Mouse (Mus musculus): ENCODE measurements around the gene Flnc. TPM values are rescaled to one million over a fixed set of nuclear protein-coding genes. Genes with fewer than 3 reads are reported as not detected.
"Not testable (repeated sequence)": the region's sequence is repeated elsewhere in the genome, so short reads cannot be mapped to it uniquely, and the experiment has no call there.

The Flnc gene
- 1.8 and 2.5 TPM in 2 replicates for polyA plus RNA-seq (2014; fragmentation: Nextera tagmentation; extraction: Ambion mirVana)

DNA sequence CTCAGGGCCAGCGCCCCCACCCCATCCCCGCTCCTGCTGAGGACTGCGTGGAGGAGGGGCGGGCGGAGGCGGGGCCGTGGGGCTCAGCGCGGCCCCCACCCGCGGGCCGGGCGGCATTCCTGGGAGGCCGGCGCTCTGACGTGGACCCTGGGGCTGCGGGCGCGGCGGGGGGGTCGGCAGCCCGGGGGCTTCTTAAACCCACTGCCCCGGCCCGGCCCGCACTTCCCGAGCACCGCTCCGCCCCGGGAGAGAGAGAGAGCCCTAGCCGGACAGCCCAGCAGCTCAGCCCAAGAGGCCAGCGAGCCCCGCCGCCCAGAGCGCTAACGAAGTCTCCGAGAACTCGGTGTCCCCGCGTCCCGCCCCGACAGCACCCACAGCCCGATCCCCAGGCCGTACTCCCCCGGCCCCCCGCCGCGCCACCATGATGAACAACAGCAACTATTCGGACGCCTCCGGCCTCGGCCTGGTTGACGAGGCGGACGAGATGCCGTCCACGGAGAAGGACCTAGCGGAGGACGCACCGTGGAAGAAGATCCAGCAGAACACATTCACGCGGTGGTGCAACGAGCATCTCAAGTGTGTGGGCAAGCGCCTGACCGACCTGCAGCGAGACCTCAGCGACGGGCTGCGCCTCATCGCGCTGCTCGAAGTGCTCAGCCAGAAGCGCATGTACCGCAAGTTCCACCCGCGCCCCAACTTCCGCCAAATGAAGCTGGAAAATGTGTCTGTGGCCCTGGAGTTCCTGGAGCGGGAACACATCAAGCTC is at the start of gene Flnc:
TSS of gene Flnc (plus strand) at position 219 of the 766 bp plus-strand sequence.
- H3K4me2 ChIP-seq, result peak within 1 kb of the TSS; percentile 74
- peaks cover 34% of the 10 kb centered on the region for H3K4me1 ChIP-seq (ENCODE audit: control insufficient read depth, insufficient read depth, low read length)
- H3K9ac ChIP-seq (ENCODE audit: low read length), result peak within 1 kb of the TSS; percentile 53
- ATAC-seq (ENCODE audit: low FRiP score), result peak; percentile 22
- H3K27me3 ChIP-seq (ENCODE audit: control insufficient read depth, insufficient read depth, low read length), result peaks cover 34% of the 10 kb centered on the region
- WGBS, result under 1% methylated on average over 69 of the region's 77 CpGs
- peak within 1 kb of the TSS; percentile 44 for H3K4me3 ChIP-seq (ENCODE audit: low read depth, low read length)
- no peak within 1 kb of the TSS for H3K27ac ChIP-seq (ENCODE audit: low read depth, low read length)
- peak; percentile 94 for DNase-seq (ENCODE audit: low spot score, missing footprints)
- no peaks in the 10 kb centered on the region for H3K9me3 ChIP-seq (ENCODE audit: control insufficient read depth, low read length)
- H3K36me3 ChIP-seq (ENCODE audit: control insufficient read depth, insufficient read depth, low read length), result no peaks in the 10 kb centered on the region

DNA sequence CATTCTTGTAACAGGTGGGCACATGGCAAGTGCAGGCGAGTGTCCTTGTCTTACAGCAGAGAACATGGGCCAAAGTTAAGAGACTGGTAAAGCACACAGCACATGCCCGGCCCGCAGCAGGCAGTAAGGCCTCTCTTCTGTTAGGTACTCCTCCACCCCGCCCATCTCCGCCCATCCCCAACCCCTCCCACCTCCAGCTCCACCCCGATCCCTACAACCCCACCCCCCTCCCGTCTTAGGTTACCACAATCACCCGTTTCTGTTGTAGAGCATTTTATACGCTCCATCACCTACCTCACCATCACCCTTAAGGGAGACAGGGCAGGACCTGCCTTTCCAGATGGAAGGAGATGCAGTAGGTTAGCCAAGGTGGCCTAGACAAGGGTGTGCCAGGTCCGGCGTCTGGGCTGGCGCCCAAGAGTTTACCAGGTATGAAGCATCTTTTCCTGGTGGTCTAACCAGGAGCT is 45.0 kb upstream of the Flnc start, which contains the start of gene Opn1sw:
TSS of gene Opn1sw (minus strand) at position 417 of the 467 bp plus-strand sequence.
- H3K27me3 ChIP-seq (ENCODE audit: control insufficient read depth, insufficient read depth, low read length), result 0 out of 2 replicates have a peak, but pooled peaks cover 2% of the 10 kb centered on the region
- no peak within 1 kb of the TSS for H3K4me3 ChIP-seq (ENCODE audit: low read depth, low read length)
- 0 out of 2 replicates have a peak, but pooled peaks cover 4% of the 10 kb centered on the region for H3K4me1 ChIP-seq (ENCODE audit: control insufficient read depth, insufficient read depth, low read length)
- 3% methylated on average over 12 of the region's 12 CpGs for WGBS
- H3K4me2 ChIP-seq, result 0 out of 2 replicates have a peak within 1 kb of the TSS, but pooled peaks have one; percentile 13
- H3K9me3 ChIP-seq (ENCODE audit: control insufficient read depth, low read length), result no peaks in the 10 kb centered on the region
- ATAC-seq (ENCODE audit: low FRiP score), result no peak
- no peak for DNase-seq (ENCODE audit: low spot score, missing footprints)
- H3K36me3 ChIP-seq (ENCODE audit: control insufficient read depth, insufficient read depth, low read length), result no peaks in the 10 kb centered on the region
- H3K27ac ChIP-seq (ENCODE audit: low read depth, low read length), result no peak within 1 kb of the TSS
- H3K9ac ChIP-seq (ENCODE audit: low read length), result no peak within 1 kb of the TSS

DNA sequence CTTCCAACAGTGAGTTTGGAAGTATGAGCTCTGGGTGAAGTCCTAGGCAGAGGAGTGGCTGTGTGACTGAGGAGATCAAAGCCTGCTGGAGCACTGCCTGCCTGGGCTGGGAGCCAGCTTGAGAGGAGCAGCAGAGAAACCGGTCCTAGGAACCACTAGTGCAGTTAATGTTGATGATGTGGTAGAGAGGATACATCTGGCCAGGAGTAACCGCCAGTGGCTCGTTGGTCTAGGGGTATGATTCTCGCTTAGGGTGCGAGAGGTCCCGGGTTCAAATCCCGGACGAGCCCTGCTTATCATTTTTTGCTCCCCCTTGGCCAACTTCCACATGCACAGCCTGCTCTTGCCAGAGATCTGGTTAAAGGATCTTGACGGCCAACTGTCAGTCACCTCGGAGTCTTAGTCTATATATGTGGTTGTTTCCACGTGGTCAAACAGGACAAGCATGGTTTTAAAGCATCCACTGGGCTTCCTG is 44.4 kb upstream of the Flnc start:
- ATAC-seq (ENCODE audit: low FRiP score) (no peak), DNase-seq (ENCODE audit: low spot score, missing footprints) (no peak)
- Histone ChIP-seq H3K4me1 (ENCODE audit: control insufficient read depth, insufficient read depth, low read length) (0 out of 2 replicates have a peak, but pooled peaks cover 4% of the 10 kb centered on the region), H3K9me3 (ENCODE audit: control insufficient read depth, low read length) (no peaks in the 10 kb centered on the region), H3K27ac (ENCODE audit: low read depth, low read length) (no peak overlapping the region), H3K4me2 (0 out of 2 replicates have a peak overlapping the region, but pooled peaks have one; percentile 13), H3K4me3 (ENCODE audit: low read depth, low read length) (no peak overlapping the region), H3K9ac (ENCODE audit: low read length) (no peak overlapping the region), H3K36me3 (ENCODE audit: control insufficient read depth, insufficient read depth, low read length) (no peaks in the 10 kb centered on the region), H3K27me3 (ENCODE audit: control insufficient read depth, insufficient read depth, low read length) (0 out of 2 replicates have a peak, but pooled peaks cover 2% of the 10 kb centered on the region)
- WGBS, result 15% methylated on average over 11 of the region's 11 CpGs

DNA sequence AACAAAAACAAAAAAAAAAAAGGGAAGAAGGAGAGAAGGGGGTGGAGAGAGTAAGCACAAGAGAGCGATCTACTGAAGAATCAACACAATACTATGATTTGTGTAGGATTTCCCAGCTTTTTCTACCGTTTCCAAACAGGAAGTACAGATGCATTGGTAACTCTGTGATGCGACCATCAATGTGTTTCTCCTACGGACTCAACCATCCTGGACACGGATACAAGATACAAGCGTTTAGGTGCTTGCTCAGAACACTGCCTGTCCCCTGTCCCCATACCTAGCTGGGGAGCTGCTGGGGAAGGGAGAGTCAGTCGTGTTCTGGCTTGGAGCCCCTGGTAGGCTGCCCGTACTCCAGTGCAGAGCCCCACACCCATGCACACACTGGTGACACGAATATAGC is 43.6 kb upstream of the Flnc start:
- no peak for DNase-seq (ENCODE audit: low spot score, missing footprints)
- no peaks in the 10 kb centered on the region for H3K36me3 ChIP-seq (ENCODE audit: control insufficient read depth, insufficient read depth, low read length)
- no peak overlapping the region for H3K4me3 ChIP-seq (ENCODE audit: low read depth, low read length)
- ATAC-seq (ENCODE audit: low FRiP score), result no peak
- 0 out of 2 replicates have a peak, but pooled peaks cover 2% of the 10 kb centered on the region for H3K27me3 ChIP-seq (ENCODE audit: control insufficient read depth, insufficient read depth, low read length)
- H3K27ac ChIP-seq (ENCODE audit: low read depth, low read length), result no peak overlapping the region
- 56% methylated on average over 9 of the region's 9 CpGs for WGBS
- H3K9me3 ChIP-seq (ENCODE audit: control insufficient read depth, low read length), result no peaks in the 10 kb centered on the region
- no peak overlapping the region for H3K4me2 ChIP-seq
- 0 out of 2 replicates have a peak, but pooled peaks cover 4% of the 10 kb centered on the region for H3K4me1 ChIP-seq (ENCODE audit: control insufficient read depth, insufficient read depth, low read length)
- no peak overlapping the region for H3K9ac ChIP-seq (ENCODE audit: low read length)

DNA sequence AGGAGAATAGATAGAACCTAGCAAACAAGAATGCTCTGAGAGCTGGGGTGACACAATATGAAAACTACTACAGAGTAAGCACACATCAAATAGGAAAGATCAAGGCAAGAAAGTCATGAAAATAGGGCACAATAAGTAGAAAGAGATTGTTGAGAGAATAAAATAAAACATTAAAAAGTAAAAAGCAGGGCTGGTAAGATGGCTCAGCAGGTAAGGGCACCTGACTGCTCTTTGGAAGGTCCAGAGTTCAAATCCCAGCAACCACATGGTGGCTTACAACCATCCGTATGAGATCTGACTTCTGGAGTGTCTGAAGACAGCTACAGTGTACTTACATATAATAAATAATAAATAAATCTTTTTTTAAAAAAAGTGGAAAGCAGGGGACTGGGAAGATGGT is 42.6 kb upstream of the Flnc start:
- not testable (repeated sequence) for DNase-seq (ENCODE audit: low spot score, missing footprints); H3K4me3 ChIP-seq (ENCODE audit: low read depth, low read length); H3K9ac ChIP-seq (ENCODE audit: low read length); ATAC-seq (ENCODE audit: low FRiP score); H3K27me3 ChIP-seq (ENCODE audit: control insufficient read depth, insufficient read depth, low read length); H3K36me3 ChIP-seq (ENCODE audit: control insufficient read depth, insufficient read depth, low read length); H3K9me3 ChIP-seq (ENCODE audit: control insufficient read depth, low read length); H3K27ac ChIP-seq (ENCODE audit: low read depth, low read length); H3K4me2 ChIP-seq; H3K4me1 ChIP-seq (ENCODE audit: control insufficient read depth, insufficient read depth, low read length)
- 93% methylated on average over 1 of the region's 1 CpGs for WGBS

DNA sequence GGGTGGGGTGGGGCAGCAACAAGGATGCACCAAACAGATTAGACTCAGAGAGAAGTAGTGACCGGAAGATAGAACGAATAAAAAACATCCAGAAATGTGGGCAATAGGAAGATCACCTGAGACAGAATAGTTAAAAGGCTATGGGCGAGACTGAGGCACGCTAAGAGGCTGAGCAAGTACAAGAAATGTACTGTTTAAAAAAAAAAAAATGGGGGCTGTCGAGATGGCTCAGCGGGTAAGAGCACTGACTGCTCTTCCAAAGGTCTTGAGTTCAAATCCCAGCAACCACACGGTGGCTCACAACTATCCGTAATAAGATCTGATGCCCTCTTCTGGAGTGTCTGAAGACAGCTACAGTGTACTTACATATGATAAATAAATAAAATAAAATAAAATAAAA is 41.8 kb upstream of the Flnc start:
- not testable (repeated sequence) for H3K36me3 ChIP-seq (ENCODE audit: control insufficient read depth, insufficient read depth, low read length); H3K27me3 ChIP-seq (ENCODE audit: control insufficient read depth, insufficient read depth, low read length)
- 82% methylated on average over 8 of the region's 8 CpGs for WGBS

DNA sequence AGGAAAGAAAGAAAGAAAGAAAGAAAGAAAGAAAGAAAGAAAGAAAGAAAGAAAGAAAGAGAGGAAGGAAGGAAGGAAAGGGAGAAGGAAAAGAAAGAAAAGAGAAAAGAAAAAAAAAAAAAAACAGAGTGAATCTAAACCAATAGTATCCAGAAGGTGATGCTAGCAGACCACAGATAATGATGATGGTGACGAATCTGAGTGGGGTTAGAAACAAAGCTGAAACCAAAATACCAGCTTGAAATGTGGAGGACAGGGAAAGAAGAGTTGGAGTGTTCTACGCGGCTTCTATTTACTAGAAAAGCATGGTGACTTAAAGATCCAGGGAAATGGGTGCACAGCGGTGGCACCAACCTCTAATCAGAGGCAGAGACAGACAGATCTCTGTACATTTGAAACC is 41.3 kb upstream of the Flnc start:
- WGBS, result 77% methylated on average over 4 of the region's 4 CpGs
- H3K9me3 ChIP-seq (ENCODE audit: control insufficient read depth, low read length), result no peaks in the 10 kb centered on the region
- ATAC-seq (ENCODE audit: low FRiP score), result no peak

More for the DNA sequence above, 41.8 kb upstream of the Flnc start:
- H3K4me3 ChIP-seq (ENCODE audit: low read depth, low read length); H3K4me1 ChIP-seq (ENCODE audit: control insufficient read depth, insufficient read depth, low read length); H3K4me2 ChIP-seq; H3K27ac ChIP-seq (ENCODE audit: low read depth, low read length); H3K9ac ChIP-seq (ENCODE audit: low read length); DNase-seq (ENCODE audit: low spot score, missing footprints); ATAC-seq (ENCODE audit: low FRiP score); H3K9me3 ChIP-seq (ENCODE audit: control insufficient read depth, low read length): not testable (repeated sequence)

DNA sequence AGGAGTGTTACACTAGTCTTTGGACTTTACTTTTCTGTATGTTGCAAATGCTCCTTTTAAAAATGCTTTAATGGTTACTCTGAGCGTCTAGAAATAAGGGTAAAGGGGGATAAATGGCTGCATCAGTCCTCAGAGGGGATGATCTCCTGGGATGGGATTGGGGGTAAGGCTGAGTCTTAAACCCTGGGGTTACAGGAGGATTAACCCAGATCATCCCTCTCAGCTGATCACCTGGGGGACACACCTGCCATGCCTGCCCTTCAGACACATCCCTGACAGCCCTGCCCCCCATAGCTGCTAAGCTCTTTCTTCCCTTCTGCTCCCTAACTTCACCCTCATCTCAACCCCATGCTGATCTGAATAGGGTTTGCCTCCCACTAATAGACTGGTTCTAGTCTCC is 38.8 kb upstream of the Flnc start:
- no peak overlapping the region for H3K9ac ChIP-seq (ENCODE audit: low read length)
- WGBS, result 50% methylated on average over 1 of the region's 1 CpGs
- H3K9me3 ChIP-seq (ENCODE audit: control insufficient read depth, low read length), result no peaks in the 10 kb centered on the region
- H3K27ac ChIP-seq (ENCODE audit: low read depth, low read length), result no peak overlapping the region
- no peaks in the 10 kb centered on the region for H3K36me3 ChIP-seq (ENCODE audit: control insufficient read depth, insufficient read depth, low read length)
- H3K4me3 ChIP-seq (ENCODE audit: low read depth, low read length), result no peak overlapping the region
- H3K27me3 ChIP-seq (ENCODE audit: control insufficient read depth, insufficient read depth, low read length), result peaks cover 5% of the 10 kb centered on the region; the same call in 1 of the 2 replicates
- H3K4me2 ChIP-seq, result no peak overlapping the region
- peaks cover 4% of the 10 kb centered on the region for H3K4me1 ChIP-seq (ENCODE audit: control insufficient read depth, insufficient read depth, low read length)
- ATAC-seq (ENCODE audit: low FRiP score) (no peak), DNase-seq (ENCODE audit: low spot score, missing footprints) (no peak)

More for the DNA sequence above, 41.3 kb upstream of the Flnc start:
- Histone ChIP-seq H3K9ac (ENCODE audit: low read length) (no peak overlapping the region), H3K4me1 (ENCODE audit: control insufficient read depth, insufficient read depth, low read length) (peaks cover 4% of the 10 kb centered on the region), H3K27ac (ENCODE audit: low read depth, low read length) (no peak overlapping the region), H3K4me2 (no peak overlapping the region), H3K4me3 (ENCODE audit: low read depth, low read length) (no peak overlapping the region), H3K27me3 (ENCODE audit: control insufficient read depth, insufficient read depth, low read length) (peaks cover 7% of the 10 kb centered on the region; the same call in 1 of the 2 replicates), H3K36me3 (ENCODE audit: control insufficient read depth, insufficient read depth, low read length) (no peaks in the 10 kb centered on the region)
- no peak for DNase-seq (ENCODE audit: low spot score, missing footprints)
